Mouse (Mus musculus) stomach, embryonic 15.5 days (tissue): ENCODE data around the gene Olfr311. TPM values are rescaled to one million over a fixed set of nuclear protein-coding genes. Genes with fewer than 3 reads are reported as not detected.
"Not testable (repeated sequence)": the region's sequence is repeated elsewhere in the genome, so short reads cannot be mapped to it uniquely, and the experiment has no call there.

Experiments
- ATAC-seq: fragments of 200-750 bp; cut with Nextera tagmentation; 2 replicates; pipeline ENCODE4 v1.8.0; 2017; ENCODE audit warnings: low read depth, moderate number of reproducible peaks, moderate TSS enrichment; ENCODE audit not compliant: insufficient read depth, low FRiP score
- H3K27ac ChIP-seq: fragments of 300-500 bp; sonication (generic); 2 replicates; pipeline ENCODE4 v1.5.1; 2015; ENCODE audit warnings: mild to moderate bottlenecking, inconsistent platforms
- H3K27me3 ChIP-seq: fragments of 300-500 bp; sonication (generic); replicated peaks from 2 replicates; pipeline ENCODE4 v1.6.1; 2015; ENCODE audit warnings: inconsistent platforms
- H3K36me3 ChIP-seq: fragments of 300-500 bp; sonication (generic); 2 replicates; pipeline ENCODE4 v1.6.1; 2015; ENCODE audit warnings: inconsistent platforms
- H3K4me1 ChIP-seq: fragments of 300-500 bp; sonication (generic); 2 replicates; pipeline ENCODE4 v1.6.1; 2015; ENCODE audit warnings: inconsistent platforms
- H3K4me2 ChIP-seq: fragments of 300-500 bp; sonication (generic); 2 replicates; pipeline ENCODE4 v1.6.1; 2015; ENCODE audit warnings: mild to moderate bottlenecking, inconsistent platforms
- H3K4me3 ChIP-seq: fragments of 300-500 bp; sonication (generic); replicated peaks from 2 replicates; pipeline ENCODE4 v1.5.1; 2015; ENCODE audit warnings: inconsistent platforms
- H3K9ac ChIP-seq: fragments of 300-500 bp; sonication (generic); 2 replicates; pipeline ENCODE4 v1.6.1; 2015; ENCODE audit warnings: inconsistent platforms
- H3K9me3 ChIP-seq: fragments of 300-500 bp; sonication (generic); 2 replicates; pipeline ENCODE4 v1.6.1; 2016; ENCODE audit warnings: inconsistent platforms
- WGBS: fragments of 180-500 bp; shearing (Covaris S2); methylation state at CpG from one replicate; pipeline ENCODE4 v1.1.7; 2015; 5-methylcytosine and 5-hydroxymethylcytosine counted together
- polyA plus RNA-seq: library from polyadenylated mRNA; unstranded; fragments of >200 nt; fragmentation: Nextera tagmentation; extraction: Ambion mirVana; gene quantifications from 2 replicates; pipeline ENCODE4 v1.2.1, GENCODE M21; 2015

The Olfr311 gene
- polyA plus RNA-seq: not detected in 2 replicates

- not testable (repeated sequence) for H3K27me3 ChIP-seq, H3K4me1 ChIP-seq, ATAC-seq, H3K4me3 ChIP-seq, H3K36me3 ChIP-seq, H3K9me3 ChIP-seq, H3K9ac ChIP-seq, H3K4me2 ChIP-seq, H3K27ac ChIP-seq
Observed at GRCm38 (mm10) chr11:58838951-58839350, at the start of gene Olfr311. Gene Olfr311 (plus strand): TSS chr11:58839251.

- H3K27me3 ChIP-seq: no peaks in the 10 kb centered on the region
- no peak overlapping the region for H3K9ac ChIP-seq
- no peaks in the 10 kb centered on the region for H3K36me3 ChIP-seq
- H3K4me3 ChIP-seq: no peak overlapping the region
- no peak overlapping the region for H3K27ac ChIP-seq
- no peak for ATAC-seq
- H3K4me2 ChIP-seq: no peak overlapping the region
- no peaks in the 10 kb centered on the region for H3K4me1 ChIP-seq
- H3K9me3 ChIP-seq: no peaks in the 10 kb centered on the region
- WGBS: 28% methylated on average over 3 of the region's 3 CpGs
Observed at GRCm38 (mm10) chr11:58789532-58789931, 49.5 kb upstream of the Olfr311 start.

GRCm38 (mm10) chr11:58790053-58790452, 49.0 kb upstream of the Olfr311 start:
- Histone ChIP-seq H3K4me1 (no peaks in the 10 kb centered on the region), H3K4me3 (no peak overlapping the region), H3K9me3 (no peaks in the 10 kb centered on the region), H3K27me3 (no peaks in the 10 kb centered on the region), H3K36me3 (no peaks in the 10 kb centered on the region), H3K27ac (no peak overlapping the region), H3K9ac (no peak overlapping the region), H3K4me2 (no peak overlapping the region)
- ATAC-seq: no peak
- 41% methylated on average over 2 of the region's 2 CpGs for WGBS

GRCm38 (mm10) chr11:58790646-58791045, 48.4 kb upstream of the Olfr311 start:
- H3K4me3 ChIP-seq: no peak overlapping the region
- ATAC-seq: no peak
- H3K36me3 ChIP-seq: no peaks in the 10 kb centered on the region
- H3K27me3 ChIP-seq: no peaks in the 10 kb centered on the region
- H3K4me2 ChIP-seq: no peak overlapping the region
- H3K4me1 ChIP-seq: no peaks in the 10 kb centered on the region
- 65% methylated on average over 6 of the region's 6 CpGs for WGBS
- H3K9ac ChIP-seq: no peak overlapping the region
- no peaks in the 10 kb centered on the region for H3K9me3 ChIP-seq
- no peak overlapping the region for H3K27ac ChIP-seq

- Histone ChIP-seq H3K4me2 (no peak overlapping the region), H3K27me3 (no peaks in the 10 kb centered on the region), H3K4me3 (no peak overlapping the region), H3K9ac (no peak overlapping the region), H3K9me3 (no peaks in the 10 kb centered on the region), H3K27ac (no peak overlapping the region), H3K36me3 (no peaks in the 10 kb centered on the region), H3K4me1 (no peaks in the 10 kb centered on the region)
- no peak for ATAC-seq
- WGBS: 89% methylated on average over 2 of the region's 2 CpGs
Observed at GRCm38 (mm10) chr11:58795856-58796255, 43.2 kb upstream of the Olfr311 start.

DNA sequence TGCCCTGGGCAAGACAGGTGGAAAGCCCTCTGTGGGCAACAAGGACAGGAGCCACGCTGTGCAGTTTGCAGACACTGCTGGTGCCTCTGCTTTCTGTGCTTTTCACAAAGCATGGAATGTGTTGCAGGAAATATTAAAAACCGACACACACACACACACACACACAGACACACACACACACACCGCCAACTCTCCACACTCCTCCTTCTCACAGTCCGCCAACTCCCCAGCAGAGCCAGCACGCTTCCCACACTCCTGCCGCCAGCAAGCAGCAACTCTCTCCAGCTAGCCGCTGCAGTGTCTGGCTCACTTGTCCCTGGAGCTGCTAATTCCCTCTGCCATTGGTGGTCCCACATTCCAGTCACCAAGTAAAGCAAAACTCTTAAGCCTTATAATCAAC, 42.2 kb upstream of the Olfr311 start:
- no peaks in the 10 kb centered on the region for H3K27me3 ChIP-seq
- H3K4me2 ChIP-seq: no peak overlapping the region
- 74% methylated on average over 7 of the region's 7 CpGs for WGBS
- 0 out of 2 replicates have a peak, but pooled peaks cover 2% of the 10 kb centered on the region for H3K4me1 ChIP-seq
- no peak for ATAC-seq
- H3K9ac ChIP-seq: no peak overlapping the region
- H3K36me3 ChIP-seq: no peaks in the 10 kb centered on the region
- no peak overlapping the region for H3K27ac ChIP-seq
- H3K4me3 ChIP-seq: no peak overlapping the region
- no peaks in the 10 kb centered on the region for H3K9me3 ChIP-seq

DNA sequence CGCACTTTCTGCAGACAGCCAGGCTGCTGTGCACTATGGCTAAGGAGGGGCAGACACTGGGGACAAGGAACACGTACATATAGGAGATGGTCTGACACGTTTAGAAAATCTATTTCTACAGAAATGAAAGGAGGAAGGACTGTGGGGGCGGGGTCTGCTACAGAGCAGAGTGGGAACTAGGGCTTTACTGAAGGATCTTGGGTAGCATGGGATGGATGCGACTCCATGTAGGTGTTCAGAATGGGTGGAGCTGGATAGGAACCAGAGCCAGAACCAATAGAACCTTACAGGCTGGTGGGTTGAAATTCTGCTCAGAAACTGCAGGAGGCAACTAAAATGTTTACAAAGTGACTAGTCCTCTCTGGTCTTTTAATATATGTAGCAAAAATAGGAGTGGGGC, 39.3 kb upstream of the Olfr311 start:
- no peak for ATAC-seq
- H3K9ac ChIP-seq: no peak overlapping the region
- WGBS: 72% methylated on average over 5 of the region's 5 CpGs

DNA sequence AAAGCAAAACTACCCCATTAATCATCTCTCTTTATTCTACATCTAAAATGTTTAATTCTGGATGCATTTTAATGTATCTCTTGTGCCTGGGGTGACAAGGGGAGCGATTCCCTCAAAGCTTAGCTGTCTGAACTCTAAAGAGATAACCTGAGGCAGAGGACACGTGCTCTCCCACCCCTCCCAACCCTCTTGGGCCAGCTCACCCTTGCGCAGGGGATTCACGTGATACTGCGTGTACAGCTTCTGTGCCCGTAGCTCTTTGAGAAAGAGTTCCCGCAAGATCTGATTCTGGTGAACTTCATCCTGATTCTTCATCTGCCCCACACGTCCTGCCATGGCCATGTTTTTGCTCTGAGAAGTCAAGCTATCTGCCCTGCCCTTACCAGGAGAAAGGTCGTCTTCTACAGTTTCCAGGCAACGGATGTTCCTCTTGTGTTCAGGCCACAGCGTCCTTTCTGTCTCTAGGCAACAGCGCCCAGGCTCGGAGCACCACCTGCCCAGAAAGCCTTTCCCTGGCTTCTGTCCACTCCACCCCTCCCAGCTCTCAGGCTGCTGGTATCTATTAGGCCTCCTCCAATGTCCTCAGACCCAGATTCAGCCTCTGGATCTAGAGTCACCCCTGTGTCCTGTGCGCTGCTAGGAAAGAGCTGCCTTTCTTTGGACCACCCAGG, 37.4 kb upstream of the Olfr311 start, which contains the start of gene Fam183b:
Fam183b (minus strand) TSS at position 403 of the 671 bp plus-strand sequence.
- peak; percentile 56; the same call in 1 of the 2 replicates for ATAC-seq
- no peak within 1 kb of the TSS for H3K27ac ChIP-seq
- H3K36me3 ChIP-seq: no peaks in the 10 kb centered on the region
- no peaks in the 10 kb centered on the region for H3K27me3 ChIP-seq
- 18% methylated on average over 14 of the region's 14 CpGs for WGBS
- no peak within 1 kb of the TSS for H3K4me3 ChIP-seq
- peak within 1 kb of the TSS; percentile 35 for H3K4me2 ChIP-seq
- H3K9ac ChIP-seq: no peak within 1 kb of the TSS
- no peaks in the 10 kb centered on the region for H3K9me3 ChIP-seq
- H3K4me1 ChIP-seq: 0 out of 2 replicates have a peak, but pooled peaks cover 8% of the 10 kb centered on the region

More for the DNA sequence above, 39.3 kb upstream of the Olfr311 start:
- Histone ChIP-seq H3K27me3 (no peaks in the 10 kb centered on the region), H3K27ac (no peak overlapping the region), H3K36me3 (no peaks in the 10 kb centered on the region), H3K4me2 (no peak overlapping the region), H3K9me3 (no peaks in the 10 kb centered on the region), H3K4me3 (no peak overlapping the region), H3K4me1 (0 out of 2 replicates have a peak, but pooled peaks cover 8% of the 10 kb centered on the region)

GRCm38 (mm10) chr11:58803871-58804270, 35.2 kb upstream of the Olfr311 start:
- Histone ChIP-seq H3K27me3 (no peaks in the 10 kb centered on the region), H3K36me3 (no peaks in the 10 kb centered on the region), H3K4me3 (no peak overlapping the region), H3K27ac (no peak overlapping the region), H3K9ac (no peak overlapping the region), H3K9me3 (no peaks in the 10 kb centered on the region), H3K4me2 (no peak overlapping the region), H3K4me1 (0 out of 2 replicates have a peak, but pooled peaks cover 8% of the 10 kb centered on the region)
- WGBS: 42% methylated on average over 4 of the region's 4 CpGs
- no peak for ATAC-seq

DNA sequence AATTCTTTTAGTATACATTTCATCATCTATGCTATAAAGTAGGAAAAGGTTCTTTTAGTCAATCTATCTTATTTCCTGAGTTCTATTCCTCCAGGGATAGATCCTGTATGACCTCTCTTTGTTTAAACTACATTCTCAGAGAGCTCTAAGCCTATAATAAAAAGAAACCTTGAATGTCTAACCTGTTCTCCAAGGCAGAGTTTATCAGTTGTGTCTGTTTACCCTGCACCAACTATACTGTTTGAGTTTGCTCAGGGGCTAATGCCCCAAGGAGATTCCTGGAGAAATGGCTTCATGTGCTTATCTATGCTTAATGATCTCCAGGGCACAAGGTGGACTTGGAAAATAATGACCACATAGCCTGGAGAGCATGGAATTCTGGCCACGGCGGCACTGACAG, 34.7 kb upstream of the Olfr311 start:
- H3K9ac ChIP-seq: no peak overlapping the region
- H3K27me3 ChIP-seq: no peaks in the 10 kb centered on the region
- peak; percentile 76; the same call in 1 of the 2 replicates for ATAC-seq
- no peaks in the 10 kb centered on the region for H3K9me3 ChIP-seq
- no peak overlapping the region for H3K4me2 ChIP-seq
- H3K4me3 ChIP-seq: no peak overlapping the region
- 18% methylated on average over 2 of the region's 2 CpGs for WGBS
- H3K27ac ChIP-seq: peak overlapping the region; percentile 48; the same call in 1 of the 2 replicates
- H3K36me3 ChIP-seq: no peaks in the 10 kb centered on the region
- 0 out of 2 replicates have a peak, but pooled peaks cover 8% of the 10 kb centered on the region for H3K4me1 ChIP-seq

DNA sequence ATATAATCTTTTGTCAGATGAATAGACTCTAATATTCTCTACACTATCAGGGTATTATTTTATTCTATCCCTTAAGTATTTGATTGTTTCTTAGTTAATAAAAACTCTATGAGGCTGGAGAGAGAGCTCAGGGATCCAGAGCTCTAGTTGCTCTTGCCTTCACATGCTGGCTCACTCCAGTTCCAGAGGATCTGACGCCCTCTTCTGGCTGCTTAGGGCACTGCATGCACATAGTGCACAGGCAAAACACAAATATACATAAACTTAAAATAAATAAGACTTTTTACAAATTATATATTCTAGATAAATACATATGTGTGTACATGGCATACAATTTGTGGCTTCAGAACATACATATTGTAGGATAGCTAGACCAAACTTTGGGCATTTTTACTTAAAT, 27.1 kb upstream of the Olfr311 start:
- Histone ChIP-seq H3K9ac (no peak overlapping the region), H3K27me3 (no peaks in the 10 kb centered on the region), H3K4me1 (no peaks in the 10 kb centered on the region), H3K4me2 (no peak overlapping the region), H3K9me3 (no peaks in the 10 kb centered on the region), H3K4me3 (no peak overlapping the region), H3K36me3 (no peaks in the 10 kb centered on the region), H3K27ac (no peak overlapping the region)
- ATAC-seq: no peak
- WGBS: 0% methylated on average over 1 of the region's 1 CpGs

- H3K4me1 ChIP-seq, ATAC-seq, H3K4me2 ChIP-seq, H3K4me3 ChIP-seq, H3K9ac ChIP-seq, H3K27me3 ChIP-seq, H3K9me3 ChIP-seq, H3K27ac ChIP-seq, H3K36me3 ChIP-seq: not testable (repeated sequence)
- 50% methylated on average over 1 of the region's 1 CpGs for WGBS
Observed at GRCm38 (mm10) chr11:58814700-58815099, 24.4 kb upstream of the Olfr311 start, which contains the start of gene Olfr313. Gene Olfr313 (plus strand): TSS chr11:58815000.
